17 mouse cellular contexts compared by ENCODE assay signal in genomic region chr2:96155295-96155694, GRCm38 (mm10).
"Had no signal": no experiment of that assay in that cellular context is flagged by ENCODE, and none has a peak within 500 bp of the region (broad histone marks: within the 10 kb centered on the region; RNA-seq: fewer than 3 reads in every experiment).

No protein-coding gene starts in this region.

- H3K4me1 ChIP-seq: midbrain, embryonic 10.5 days; neural tube, embryonic 15.5 days had no signal

- H3K27me3 ChIP-seq: neural tube, embryonic 13.5 days; neural tube, embryonic 15.5 days had no signal

- ATAC-seq: midbrain, embryonic 16.5 days had no signal

- H3K4me2 ChIP-seq: lung, embryonic 14.5 days; neural tube, embryonic 13.5 days; neural tube, embryonic 15.5 days had no signal

- H3K9ac ChIP-seq: liver, embryonic 14.5 days; lung, embryonic 14.5 days; neural tube, embryonic 13.5 days; neural tube, embryonic 15.5 days had no signal

- H3K36me3 ChIP-seq: midbrain, embryonic 10.5 days; neural tube, embryonic 13.5 days; neural tube, embryonic 15.5 days had no signal

- DNase-seq: lung, adult 18-20 months; lung, embryonic 14.5 days; lung, postnatal 10 days; lung, postnatal 4 days; midbrain, embryonic 14.5 days; retina, postnatal 1 day; right cerebral cortex, adult 18-20 months; right cerebral cortex, postnatal 25 days; thymus, adult 2 months; thymus, postnatal 25 days; thymus, postnatal 4 days had no signal

- H3K4me3 ChIP-seq: midbrain, embryonic 10.5 days; myocyte; neural tube, embryonic 13.5 days; neural tube, embryonic 15.5 days had no signal

- H3K9me3 ChIP-seq: midbrain, embryonic 10.5 days; neural tube, embryonic 13.5 days; neural tube, embryonic 15.5 days had no signal

- H3K27ac ChIP-seq: liver, embryonic 14.5 days; midbrain, embryonic 10.5 days; neural tube, embryonic 13.5 days; neural tube, embryonic 15.5 days had no signal
